ENCODE assay signal across 9 mouse cellular contexts in the genomic region with DNA sequence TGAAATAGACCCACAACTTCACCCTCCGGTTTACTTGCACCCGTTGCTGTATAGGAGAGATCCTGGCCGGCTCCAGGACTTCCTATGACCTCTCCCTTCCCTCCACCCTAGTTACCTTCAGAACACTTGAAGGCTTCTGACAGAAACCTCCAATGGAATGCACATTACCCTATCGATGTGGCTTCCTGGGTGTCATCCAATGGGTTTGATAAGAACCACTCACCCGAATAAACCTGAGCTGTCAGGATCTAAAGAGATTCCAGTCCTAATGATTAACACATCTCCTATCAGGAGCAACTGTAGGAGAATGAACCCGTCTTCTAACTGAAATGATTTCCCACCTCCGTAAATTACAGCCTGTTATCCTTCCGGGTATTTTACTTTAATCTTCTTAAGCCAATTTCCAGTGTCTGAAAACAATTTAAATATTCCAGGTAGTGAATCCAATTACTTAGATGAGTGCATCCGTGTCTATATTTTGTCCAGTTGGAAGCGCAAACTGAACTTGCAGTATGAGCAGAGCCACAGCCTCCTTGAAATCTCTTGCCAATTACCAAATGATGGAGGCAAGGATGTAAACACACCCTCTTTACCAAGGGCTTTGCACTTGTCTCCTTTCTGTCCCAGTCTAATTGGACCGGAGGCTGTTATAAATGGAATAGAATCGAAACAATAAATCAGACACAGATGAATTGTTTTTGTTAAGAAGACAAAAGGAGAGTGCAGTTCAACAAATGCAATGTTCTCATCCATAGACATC. TPM values are rescaled to one million over a fixed set of nuclear protein-coding genes. Genes with fewer than 3 reads are reported as not detected.
DNase-seq lines count a peak whose midpoint lies in the region; ATAC-seq and TF ChIP-seq lines count a peak whose summit lies in the region.
"Had no signal": no experiment of that assay in that cellular context is flagged by ENCODE, and none has a peak within 500 bp of the region (broad histone marks: within the 10 kb centered on the region; RNA-seq: fewer than 3 reads in every experiment).

No protein-coding gene starts in this region.

- no peak for TF ChIP-seq POLR2A in kidney, adult 2 months (IDR thresholded peaks at IDR 0.05; ENCODE audit: low read depth, low read length)

- peaks cover 8% of the 10 kb centered on the region; the same call in 1 of the 2 replicates for H3K4me1 ChIP-seq in kidney, adult 2 months (ENCODE audit: control insufficient read depth, insufficient read depth, low read length)
- H3K4me1 ChIP-seq in forebrain, embryonic 12.5 days = peaks cover 10% of the 10 kb centered on the region
- H3K4me1 ChIP-seq in kidney, embryonic 16.5 days (ENCODE audit: insufficient read depth, low read length) = peaks cover 8% of the 10 kb centered on the region; the same call in 1 of the 2 replicates
- 0 out of 2 replicates have a peak, but pooled peaks cover 8% of the 10 kb centered on the region for H3K4me1 ChIP-seq in neural tube, embryonic 12.5 days

- TF ChIP-seq CTCF in kidney, adult 2 months (conservative IDR thresholded peaks at IDR 0.05; ENCODE audit: insufficient read depth, insufficient read length, low read depth, low read length) = no peak

- no peaks in the 10 kb centered on the region for H3K27me3 ChIP-seq in kidney, adult 2 months (replicated peaks; ENCODE audit: control insufficient read depth, insufficient read depth, low read length)
- peaks cover 22% of the 10 kb centered on the region; the same call in 1 of the 2 replicates for H3K27me3 ChIP-seq in forebrain, embryonic 12.5 days
- 0 out of 2 replicates have a peak, but pooled peaks cover 8% of the 10 kb centered on the region for H3K27me3 ChIP-seq in kidney, embryonic 16.5 days (ENCODE audit: insufficient read depth, low read length)
- H3K27me3 ChIP-seq in neural tube, embryonic 12.5 days (replicated peaks) = no peaks in the 10 kb centered on the region; the same call in 1 of the 2 replicates

- no peak for ATAC-seq in forebrain, embryonic 12.5 days (ENCODE audit: low FRiP score)
- no peak for ATAC-seq in kidney, embryonic 16.5 days (ENCODE audit: low FRiP score, low TSS enrichment)
- ATAC-seq in neural tube, embryonic 12.5 days (ENCODE audit: low FRiP score, low read depth) = no peak
- ATAC-seq in megakaryocyte, adult 5-6 weeks (ENCODE audit: poor library complexity, severe bottlenecking) = no peak

- H3K9ac ChIP-seq in forebrain, embryonic 12.5 days = no peak overlapping the region
- peak overlapping the region; percentile 80; the same call in 1 of the 2 replicates for H3K9ac ChIP-seq in kidney, embryonic 16.5 days (replicated peaks; ENCODE audit: low read length)
- 0 out of 2 replicates have a peak overlapping the region, but pooled peaks have one; percentile 77 for H3K9ac ChIP-seq in neural tube, embryonic 12.5 days

- H3K9me3 ChIP-seq in forebrain, embryonic 12.5 days = no peaks in the 10 kb centered on the region
- H3K9me3 ChIP-seq in kidney, embryonic 16.5 days (ENCODE audit: low read length) = no peaks in the 10 kb centered on the region
- no peaks in the 10 kb centered on the region for H3K9me3 ChIP-seq in neural tube, embryonic 12.5 days

- H3K4me3 ChIP-seq in kidney, adult 2 months (ENCODE audit: insufficient read depth, low read depth, low read length) = peak overlapping the region; percentile 80
- peak overlapping the region; percentile 68 for H3K4me3 ChIP-seq in forebrain, embryonic 12.5 days (replicated peaks)
- peak overlapping the region; percentile 60 for H3K4me3 ChIP-seq in kidney, embryonic 16.5 days (ENCODE audit: low read length)
- peak overlapping the region; percentile 75 for H3K4me3 ChIP-seq in neural tube, embryonic 12.5 days

- H3K4me2 ChIP-seq in forebrain, embryonic 12.5 days = peak overlapping the region; percentile 97
- peak overlapping the region; percentile 69 for H3K4me2 ChIP-seq in kidney, embryonic 16.5 days (replicated peaks; ENCODE audit: low read depth, low read length)
- peak overlapping the region; percentile 96 for H3K4me2 ChIP-seq in neural tube, embryonic 12.5 days (replicated peaks)

- WGBS in kidney, adult 2 months = 41% methylated on average over 12 of the region's 12 CpGs
- 38% methylated on average over 12 of the region's 12 CpGs for WGBS in forebrain, embryonic 12.5 days
- 59% methylated on average over 12 of the region's 12 CpGs for WGBS in kidney, embryonic 16.5 days
- WGBS in neural tube, embryonic 12.5 days = 63% methylated on average over 12 of the region's 12 CpGs

- no peaks in the 10 kb centered on the region for H3K36me3 ChIP-seq in kidney, adult 2 months (ENCODE audit: control insufficient read depth, insufficient read depth, low read length)
- no peaks in the 10 kb centered on the region for H3K36me3 ChIP-seq in forebrain, embryonic 12.5 days (replicated peaks)
- H3K36me3 ChIP-seq in kidney, embryonic 16.5 days (ENCODE audit: insufficient read depth, low read length) = no peaks in the 10 kb centered on the region
- H3K36me3 ChIP-seq in neural tube, embryonic 12.5 days = no peaks in the 10 kb centered on the region

- peak; percentile 41 for DNase-seq in kidney, adult 2 months
- DNase-seq in kidney, postnatal 10 days = no peak
- DNase-seq in thymus, postnatal 4 days = no peak
- DNase-seq in cerebellum, adult 11-12 months = no peak

- peak overlapping the region; percentile 68 for H3K27ac ChIP-seq in kidney, adult 2 months (ENCODE audit: insufficient read depth, low read depth, low read length)
- no peak overlapping the region for H3K27ac ChIP-seq in forebrain, embryonic 12.5 days
- no peak overlapping the region for H3K27ac ChIP-seq in kidney, embryonic 16.5 days (ENCODE audit: low read length)
- no peak overlapping the region for H3K27ac ChIP-seq in neural tube, embryonic 12.5 days

RNA-seq across cellular contexts. Expression of gene Plcb1, which starts 1.6 kb away (rescaled TPM):
- polyA plus RNA-seq in kidney, adult 2 months (2012; rRNA removed) = 4.4 and 5.0 TPM in 2 replicates
- polyA plus RNA-seq in forebrain, embryonic 12.5 days (2016; fragmentation: Nextera tagmentation; extraction: Ambion mirVana) = 15.8 and 19.3 TPM in 2 replicates
- polyA plus RNA-seq in kidney, embryonic 16.5 days (2015; fragmentation: Nextera tagmentation; extraction: Ambion mirVana) = 20.3 and 25.1 TPM in 2 replicates
- 29.0 and 33.2 TPM in 2 replicates for polyA plus RNA-seq in neural tube, embryonic 12.5 days (2016; fragmentation: Nextera tagmentation; extraction: Ambion mirVana)
- total RNA-seq in megakaryocyte, adult 5-6 weeks (2015) = 39.4 and 40.0 TPM in 2 replicates
- 37.3 and 47.6 TPM in 2 replicates for total RNA-seq in megakaryocyte, adult 5-6 weeks (2017)
- total RNA-seq: MEL had no signal
